Mouse (Mus musculus) left cerebral cortex, postnatal 36 days (tissue): ENCODE measurements around the gene Cadm2. TPM values are rescaled to one million over a fixed set of nuclear protein-coding genes. Genes with fewer than 3 reads are reported as not detected.

ENCODE experiments used
- DNase-seq, 2 experiments: peaks; one replicate each; pipeline ENCODE4 v3.0.0; 2021 to 2022; ENCODE audit warnings: low spot score in 2 of 2, mixed read lengths in 1 of 2
- intact Hi-C: fragments of 180-260 bp; cut with DNase I; formaldehyde crosslinking; loops from one replicate; pipeline ENCODE4 v1.15.1; 2025
- total RNA-seq, 2 experiments: library from RNA; stranded (reverse); gene quantifications; 2 replicates each; pipeline ENCODE4 v1.2.3; 2021

Gene Cadm2
- total RNA-seq, 2 experiments from 2014 or later, result 244 to 254 TPM

- intact Hi-C loops, result no loop called here
Measured at GRCm38 (mm10) chr16:67192395-67192794, 428.3 kb downstream of the Cadm2 start.

GRCm38 (mm10) chr16:67186322-67186721, 434.4 kb downstream of the Cadm2 start:
- DNase-seq, result no peak

More at GRCm38 (mm10) chr16:67192395-67192794, 428.3 kb downstream of the Cadm2 start:
- no peak for DNase-seq

GRCm38 (mm10) chr16:67182958-67183357, 437.8 kb downstream of the Cadm2 start:
- DNase-seq, result no peak
- intact Hi-C loops, result no loop called here

More at GRCm38 (mm10) chr16:67186322-67186721, 434.4 kb downstream of the Cadm2 start:
- intact Hi-C loops, result no loop called here

- intact Hi-C loops, result no loop called here
- no peak for DNase-seq
Measured at GRCm38 (mm10) chr16:67175386-67175785, 445.3 kb downstream of the Cadm2 start.

- intact Hi-C loops, result no loop called here
- no peak for DNase-seq
Measured at GRCm38 (mm10) chr16:67162211-67162790, 458.4 kb downstream of the Cadm2 start.

GRCm38 (mm10) chr16:67124811-67125210, 495.9 kb downstream of the Cadm2 start:
- intact Hi-C loops, result no loop called here
- DNase-seq, result no peak

GRCm38 (mm10) chr16:67122532-67122931, 498.2 kb downstream of the Cadm2 start:
- DNase-seq, result no peak
- intact Hi-C loops, result no loop called here

- intact Hi-C loops, result no loop called here
- DNase-seq, result no peak
Measured at GRCm38 (mm10) chr16:67121781-67122180, 498.9 kb downstream of the Cadm2 start.

GRCm38 (mm10) chr16:67106478-67107061, 514.1 kb downstream of the Cadm2 start:
- DNase-seq, result no peak
- intact Hi-C loops, result no loop called here

- intact Hi-C loops, result loop anchor here (10.0 kb wide), 1 partner anchor 518 kb away; no protein-coding TSS in a partner anchor
- DNase-seq, result no peak
Measured at GRCm38 (mm10) chr16:67096706-67097105, 524.0 kb downstream of the Cadm2 start.

GRCm38 (mm10) chr16:67095916-67096315, 524.8 kb downstream of the Cadm2 start:
- DNase-seq, result no peak
- intact Hi-C loops, result loop anchor here (10.0 kb wide), 1 partner anchor 519 kb away; no protein-coding TSS in a partner anchor

GRCm38 (mm10) chr16:67089747-67090146, 531.0 kb downstream of the Cadm2 start:
- no peak for DNase-seq
- intact Hi-C loops, result loop anchor here (10.0 kb wide), 1 partner anchor 525 kb away; no protein-coding TSS in a partner anchor

GRCm38 (mm10) chr16:67079318-67079717, 541.4 kb downstream of the Cadm2 start:
- intact Hi-C loops, result no loop called here
- no peak for DNase-seq

- intact Hi-C loops, result no loop called here
- DNase-seq, result no peak
Measured at GRCm38 (mm10) chr16:67076169-67076895, 544.4 kb downstream of the Cadm2 start.

GRCm38 (mm10) chr16:67068461-67068860, 552.2 kb downstream of the Cadm2 start:
- DNase-seq, result no peak
- intact Hi-C loops, result no loop called here

GRCm38 (mm10) chr16:67030918-67031317, 589.8 kb downstream of the Cadm2 start:
- intact Hi-C loops, result no loop called here
- DNase-seq, result no peak

- intact Hi-C loops, result no loop called here
- DNase-seq, result no peak
Measured at GRCm38 (mm10) chr16:67019856-67020255, 600.9 kb downstream of the Cadm2 start.

- intact Hi-C loops, result no loop called here
- no peak for DNase-seq
Measured at GRCm38 (mm10) chr16:67017710-67018109, 603.0 kb downstream of the Cadm2 start.

GRCm38 (mm10) chr16:67003161-67003560, 617.5 kb downstream of the Cadm2 start:
- intact Hi-C loops, result no loop called here
- no peak for DNase-seq

GRCm38 (mm10) chr16:67001707-67002106, 619.0 kb downstream of the Cadm2 start:
- intact Hi-C loops, result no loop called here
- DNase-seq, result peak; percentile 21 to 34

- intact Hi-C loops, result no loop called here
- no peak for DNase-seq
Measured at GRCm38 (mm10) chr16:66997461-66997860, 623.2 kb downstream of the Cadm2 start.
